Mouse (Mus musculus): Measurements from ENCODE around the gene Txnrd2. TPM values are rescaled to one million over a fixed set of nuclear protein-coding genes. Genes with fewer than 3 reads are reported as not detected.

Gene Txnrd2
- polyA plus RNA-seq, 1 experiment = 7.1 TPM

DNA sequence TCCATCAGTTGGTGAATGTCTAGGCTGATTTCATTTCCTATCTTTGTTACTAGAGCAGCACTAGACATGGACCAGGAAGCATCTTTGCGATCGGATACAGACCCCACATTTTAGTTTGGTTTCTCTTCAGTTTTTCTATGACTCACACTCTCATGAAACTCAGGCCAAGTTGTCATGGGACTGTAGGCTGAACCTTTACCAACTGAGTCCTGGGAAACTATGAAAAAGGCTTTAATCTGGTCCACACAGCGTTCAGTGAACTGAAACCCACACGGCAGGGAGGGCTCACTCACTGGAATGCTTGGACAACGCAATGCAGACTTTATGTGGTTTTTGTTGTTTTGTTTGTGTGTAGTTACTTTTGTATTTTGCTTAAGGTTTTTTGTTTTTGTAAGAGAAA, 102.5 kb downstream of the Txnrd2 start:
- no peaks in the 10 kb centered on the region for H3K4me1 ChIP-seq (ENCODE audit: control insufficient read depth, insufficient read depth, low read length)
- no peak overlapping the region for H3K4me3 ChIP-seq (ENCODE audit: low read depth, low read length)

More for the DNA sequence above, 102.5 kb downstream of the Txnrd2 start:
- no peaks in the 10 kb centered on the region for H3K27me3 ChIP-seq (ENCODE audit: control insufficient read depth, insufficient read depth, low read length, poor library complexity, severe bottlenecking)
- H3K9ac ChIP-seq (ENCODE audit: low read depth, poor library complexity, severe bottlenecking) = no peak overlapping the region
- TF ChIP-seq CTCF (IDR thresholded peaks at IDR 0.05; ENCODE audit: low read depth, low read length) (no peak), EP300 (IDR thresholded peaks at IDR 0.05; ENCODE audit: insufficient read depth, low read depth, low read length) (no peak), POLR2A (IDR thresholded peaks at IDR 0.05; ENCODE audit: insufficient read depth, low read length) (no peak)
- H3K36me3 ChIP-seq (ENCODE audit: control insufficient read depth, insufficient read depth, low read length, poor library complexity, severe bottlenecking) = no peaks in the 10 kb centered on the region
- H3K9me3 ChIP-seq (replicated peaks; ENCODE audit: control insufficient read depth, insufficient read depth, low read length, poor library complexity, severe bottlenecking) = no peaks in the 10 kb centered on the region
- H3K27ac ChIP-seq (ENCODE audit: insufficient read depth, low read length) = no peak overlapping the region

Other genes with a start within 250 kb of the Txnrd2 start
- not detected in 2 replicates for gene Ccdc188, start 208.5 kb upstream of the Txnrd2 start, polyA plus RNA-seq (2011; ENCODE audit: insufficient read depth, insufficient read length, low read depth, missing spikeins)
- gene Zdhhc8, start 191.2 kb upstream of the Txnrd2 start, polyA plus RNA-seq (2011; ENCODE audit: insufficient read depth, insufficient read length, low read depth, missing spikeins) = 11.7 and 12.9 TPM in 2 replicates
- gene Trmt2a, start 177.7 kb upstream of the Txnrd2 start, polyA plus RNA-seq (2011; ENCODE audit: insufficient read depth, insufficient read length, low read depth, missing spikeins) = 46.1 and 51.7 TPM in 2 replicates
- gene Ranbp1, start 177.7 kb upstream of the Txnrd2 start, polyA plus RNA-seq (2011; ENCODE audit: insufficient read depth, insufficient read length, low read depth, missing spikeins) = 500 and 515 TPM in 2 replicates
- gene Gm49776, start 168.1 kb upstream of the Txnrd2 start, polyA plus RNA-seq (2011; ENCODE audit: insufficient read depth, insufficient read length, low read depth, missing spikeins) = not detected in 2 replicates
- 75.8 and 82.7 TPM in 2 replicates for gene Dgcr8, start 137.1 kb upstream of the Txnrd2 start, polyA plus RNA-seq (2011; ENCODE audit: insufficient read depth, insufficient read length, low read depth, missing spikeins)
- gene Tango2, start 78.3 kb upstream of the Txnrd2 start, polyA plus RNA-seq (2011; ENCODE audit: insufficient read depth, insufficient read length, low read depth, missing spikeins) = 19.3 and 21.3 TPM in 2 replicates
- gene Arvcf, start 78.2 kb upstream of the Txnrd2 start, polyA plus RNA-seq (2011; ENCODE audit: insufficient read depth, insufficient read length, low read depth, missing spikeins) = 26.3 and 38.1 TPM in 2 replicates
- 13.6 and 15.4 TPM in 2 replicates for gene Comt, start 468 bp downstream of the Txnrd2 start, polyA plus RNA-seq (2011; ENCODE audit: insufficient read depth, insufficient read length, low read depth, missing spikeins)
- gene Gnb1l, start 72.3 kb downstream of the Txnrd2 start, polyA plus RNA-seq (2011; ENCODE audit: insufficient read depth, insufficient read length, low read depth, missing spikeins) = 13.7 and 16.2 TPM in 2 replicates
- 11.5 and 12.7 TPM in 2 replicates for gene Rtl10, start 72.5 kb downstream of the Txnrd2 start, polyA plus RNA-seq (2011; ENCODE audit: insufficient read depth, insufficient read length, low read depth, missing spikeins)
- 0.29 TPM in 1 of 2 replicates, not detected in the other for gene Tbx1, start 164.3 kb downstream of the Txnrd2 start, polyA plus RNA-seq (2011; ENCODE audit: insufficient read depth, insufficient read length, low read depth, missing spikeins)
- not detected in 2 replicates for gene Gp1bb, start 196.0 kb downstream of the Txnrd2 start, polyA plus RNA-seq (2011; ENCODE audit: insufficient read depth, insufficient read length, low read depth, missing spikeins)
- not detected in 2 replicates for gene Gm49601, start 200.0 kb downstream of the Txnrd2 start, polyA plus RNA-seq (2011; ENCODE audit: insufficient read depth, insufficient read length, low read depth, missing spikeins)
- gene Sept5, start 203.6 kb downstream of the Txnrd2 start, polyA plus RNA-seq (2011; ENCODE audit: insufficient read depth, insufficient read length, low read depth, missing spikeins) = 1.8 and 5.2 TPM in 2 replicates